Mouse (Mus musculus) hindbrain, embryonic 14.5 days (tissue): Measurements from ENCODE around the gene Mamdc2. TPM values are rescaled to one million over a fixed set of nuclear protein-coding genes. Genes with fewer than 3 reads are reported as not detected.

Experiments
- ATAC-seq: fragments of 200-750 bp; cut with Nextera tagmentation; 2 replicates; pipeline ENCODE4 v1.8.0; 2017; ENCODE audit warnings: moderate number of reproducible peaks, mild to moderate bottlenecking, moderate TSS enrichment, moderate library complexity; ENCODE audit not compliant: low FRiP score
- DNase-seq: peaks from one replicate; pipeline ENCODE4 v3.0.0-alpha.2; 2015; ENCODE audit warnings: low spot score
- H3K27ac ChIP-seq: fragments of 300-500 bp; sonication (generic); 2 replicates; pipeline ENCODE4 v1.5.1; 2014; ENCODE audit warnings: mild to moderate bottlenecking, moderate library complexity
- H3K27me3 ChIP-seq: fragments of 300-500 bp; sonication (generic); 2 replicates; pipeline ENCODE4 v1.6.1; 2014; ENCODE audit warnings: mild to moderate bottlenecking, low read length, mixed read lengths; ENCODE audit not compliant: control insufficient read depth, insufficient read depth
- H3K36me3 ChIP-seq: fragments of 300-500 bp; sonication (generic); replicated peaks from 2 replicates; pipeline ENCODE4 v1.6.1; 2014; ENCODE audit not compliant: control insufficient read depth, insufficient read depth
- H3K4me1 ChIP-seq: fragments of 300-500 bp; sonication (generic); replicated peaks from 2 replicates; pipeline ENCODE4 v1.6.1; 2014; ENCODE audit warnings: antibody characterized with exemption, low read length, mixed read lengths; ENCODE audit not compliant: control insufficient read depth, insufficient read depth
- H3K4me2 ChIP-seq: fragments of 300-500 bp; sonication (generic); replicated peaks from 2 replicates; pipeline ENCODE4 v1.6.1; 2014; ENCODE audit warnings: mild to moderate bottlenecking, moderate library complexity
- H3K4me3 ChIP-seq: fragments of 300-500 bp; sonication (generic); replicated peaks from 2 replicates; pipeline ENCODE4 v1.5.1; 2014; ENCODE audit warnings: mild to moderate bottlenecking, low read length
- H3K9ac ChIP-seq: fragments of 300-500 bp; sonication (generic); 2 replicates; pipeline ENCODE4 v1.6.1; 2014
- H3K9me3 ChIP-seq: fragments of 300-500 bp; sonication (generic); 2 replicates; pipeline ENCODE4 v1.6.1; 2016; ENCODE audit warnings: low read length; ENCODE audit not compliant: control insufficient read depth
- WGBS: fragments of 180-500 bp; shearing (Covaris S2); extraction: QIAGEN DNeasy Blood & Tissue Kit; methylation state at CpG from one replicate; pipeline ENCODE4 v1.1.7; 2014; 5-methylcytosine and 5-hydroxymethylcytosine counted together
- polyA plus RNA-seq: library from polyadenylated mRNA; unstranded; fragments of >200 nt; fragmentation: Nextera tagmentation; extraction: Ambion mirVana; gene quantifications from 2 replicates; pipeline ENCODE4 v1.2.1, GENCODE M21; 2014

Gene Mamdc2
- polyA plus RNA-seq, 1 experiment from 2014 or later: 1.8 TPM

DNA sequence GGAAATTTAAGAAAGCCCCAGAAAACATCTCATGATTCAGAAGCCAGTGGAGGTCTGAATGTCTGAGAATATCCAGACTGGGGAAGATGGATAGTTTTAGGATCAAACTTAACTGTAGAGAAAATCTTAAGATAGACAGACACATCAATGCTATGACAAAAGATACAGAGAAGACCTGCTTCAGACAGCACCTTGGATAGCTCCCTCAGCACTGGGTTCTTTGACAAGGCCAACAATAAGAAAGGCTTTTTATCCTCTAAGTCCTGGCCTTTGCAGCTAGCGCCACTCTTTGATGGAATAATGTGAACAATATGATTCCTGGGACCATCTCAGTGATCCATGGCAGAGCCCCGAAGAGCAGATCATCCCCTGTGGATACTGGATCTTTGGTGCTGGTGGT is 52.3 kb downstream of the Mamdc2 start:
- WGBS: 62% methylated on average over 2 of the region's 2 CpGs
- DNase-seq (no peak), ATAC-seq (no peak)
- Histone ChIP-seq H3K4me2 (no peak overlapping the region), H3K36me3 (no peaks in the 10 kb centered on the region), H3K9ac (no peak overlapping the region), H3K27ac (no peak overlapping the region), H3K4me1 (0 out of 2 replicates have a peak, but pooled peaks cover 2% of the 10 kb centered on the region), H3K4me3 (no peak overlapping the region), H3K27me3 (0 out of 2 replicates have a peak, but pooled peaks cover 6% of the 10 kb centered on the region), H3K9me3 (no peaks in the 10 kb centered on the region)

DNA sequence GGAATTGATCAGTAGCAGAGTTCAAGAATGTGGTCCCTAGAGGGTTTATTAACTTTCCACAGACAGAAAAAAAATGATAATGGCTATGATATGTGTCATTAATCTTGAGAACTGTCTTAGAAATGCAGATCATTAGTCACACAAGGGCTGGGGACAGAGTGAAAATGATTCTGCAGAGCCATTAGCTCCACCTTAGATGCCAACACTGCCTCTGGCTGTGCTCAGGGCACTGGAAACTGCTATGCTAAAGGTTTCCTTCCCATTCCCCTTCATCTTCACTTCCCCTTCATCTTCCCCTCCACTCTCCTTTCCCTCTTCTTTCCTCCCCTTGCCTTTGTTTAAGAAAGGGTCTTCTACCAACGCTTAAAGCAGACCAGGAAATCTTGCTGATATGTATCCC is 53.6 kb downstream of the Mamdc2 start:
- DNase-seq (no peak), ATAC-seq (no peak)
- Histone ChIP-seq H3K4me3 (no peak overlapping the region), H3K9ac (no peak overlapping the region), H3K27ac (peak overlapping the region; percentile 14; the same call in 1 of the 2 replicates), H3K9me3 (no peaks in the 10 kb centered on the region), H3K4me1 (0 out of 2 replicates have a peak, but pooled peaks cover 2% of the 10 kb centered on the region), H3K36me3 (no peaks in the 10 kb centered on the region), H3K27me3 (0 out of 2 replicates have a peak, but pooled peaks cover 3% of the 10 kb centered on the region), H3K4me2 (no peak overlapping the region)
- 70% methylated on average over 1 of the region's 1 CpGs for WGBS

DNA sequence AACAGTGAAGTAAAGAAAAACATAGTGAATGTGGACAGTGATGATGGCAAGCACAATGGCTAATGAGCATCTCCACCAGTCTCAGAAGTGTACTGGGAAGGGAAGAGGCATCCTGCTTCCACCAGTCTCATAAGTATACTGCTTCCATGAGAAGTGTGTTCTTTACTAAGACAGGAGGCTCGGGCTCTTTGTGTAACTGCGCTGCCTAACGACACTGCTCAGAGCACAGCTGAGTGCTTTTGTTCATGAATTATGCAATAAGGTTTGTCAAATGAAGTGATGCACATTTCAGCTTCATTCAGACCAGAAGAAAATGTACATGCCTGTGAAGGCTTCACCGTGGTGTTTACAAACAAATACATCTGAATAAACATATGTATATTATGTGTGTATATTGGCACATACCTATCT is 59.4 kb downstream of the Mamdc2 start:
- ATAC-seq (peak; percentile 81), DNase-seq (peak; percentile 61)
- H3K9ac ChIP-seq: no peak overlapping the region
- H3K9me3 ChIP-seq: no peaks in the 10 kb centered on the region
- WGBS: 17% methylated on average over 4 of the region's 4 CpGs
- peaks cover 7% of the 10 kb centered on the region; the same call in 1 of the 2 replicates for H3K4me1 ChIP-seq
- H3K27ac ChIP-seq: peak overlapping the region; percentile 52; the same call in 1 of the 2 replicates
- no peaks in the 10 kb centered on the region for H3K36me3 ChIP-seq
- H3K4me2 ChIP-seq: no peak overlapping the region
- H3K4me3 ChIP-seq: no peak overlapping the region
- no peaks in the 10 kb centered on the region for H3K27me3 ChIP-seq

DNA sequence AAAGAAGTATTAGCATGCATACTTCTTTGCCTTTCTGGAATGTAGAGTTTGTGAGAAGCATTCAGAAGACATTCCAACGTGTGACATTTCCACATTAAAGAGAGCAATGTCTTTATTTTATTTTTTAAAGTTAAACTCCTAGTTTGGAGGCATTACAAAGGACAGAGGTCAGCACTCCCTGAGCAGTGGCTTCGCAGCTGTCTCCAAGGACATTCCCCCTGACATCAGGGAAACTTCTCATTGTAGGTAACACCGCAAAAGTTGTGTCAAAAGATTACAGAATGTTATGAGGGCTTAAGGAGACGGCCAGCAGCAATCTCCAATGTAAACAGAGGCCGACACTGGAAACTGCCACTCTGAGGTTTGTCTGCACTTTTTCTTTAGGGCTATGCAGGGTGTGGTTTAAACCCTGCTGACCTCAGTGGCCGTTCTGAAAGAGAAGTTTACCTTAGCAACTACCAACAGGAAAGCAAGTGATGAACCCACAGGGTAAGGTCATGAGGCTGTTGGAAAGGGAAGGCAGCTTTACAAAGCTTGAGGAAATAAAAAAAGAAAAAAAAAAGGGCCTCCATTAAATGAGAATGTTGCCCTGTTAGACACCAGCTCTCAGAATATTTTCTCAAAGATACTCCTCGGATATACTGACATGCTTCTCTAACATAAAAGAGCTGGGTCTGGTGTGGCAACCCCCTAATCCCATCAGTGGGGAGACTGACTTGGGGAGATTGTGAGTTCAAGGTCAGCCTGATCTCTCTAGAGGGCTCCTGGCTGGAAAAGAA is 60.0 kb downstream of the Mamdc2 start:
- H3K9me3 ChIP-seq: no peaks in the 10 kb centered on the region
- H3K27me3 ChIP-seq: no peaks in the 10 kb centered on the region
- no peak overlapping the region for H3K4me3 ChIP-seq
- WGBS: 49% methylated on average over 7 of the region's 7 CpGs
- no peak overlapping the region for H3K9ac ChIP-seq
- H3K36me3 ChIP-seq: no peaks in the 10 kb centered on the region
- H3K4me1 ChIP-seq: peaks cover 7% of the 10 kb centered on the region; the same call in 1 of the 2 replicates
- DNase-seq (no peak), ATAC-seq (no peak)
- peak overlapping the region; percentile 52; the same call in 1 of the 2 replicates for H3K27ac ChIP-seq
- no peak overlapping the region for H3K4me2 ChIP-seq

DNA sequence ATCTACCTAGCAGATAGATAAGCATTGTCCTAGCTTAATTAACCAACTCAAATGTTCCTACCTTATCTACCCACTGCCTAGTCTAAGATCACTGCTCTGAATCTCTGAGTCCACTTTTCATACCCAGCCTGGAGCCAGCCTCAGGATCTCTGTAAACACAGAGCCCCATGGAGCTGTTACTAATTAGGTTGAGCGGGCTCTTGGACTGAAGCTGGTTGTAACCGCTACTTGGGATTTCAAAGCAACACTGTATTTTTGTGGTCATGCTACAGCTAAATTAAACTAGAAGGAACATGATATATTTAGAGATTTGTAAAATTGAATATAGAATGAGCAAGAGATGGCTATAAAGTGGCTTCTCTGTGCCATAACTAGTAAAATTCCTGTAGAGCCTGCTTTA is 65.8 kb downstream of the Mamdc2 start:
- Histone ChIP-seq H3K27me3 (no peaks in the 10 kb centered on the region), H3K4me1 (no peaks in the 10 kb centered on the region; the same call in 1 of the 2 replicates), H3K36me3 (no peaks in the 10 kb centered on the region), H3K4me2 (no peak overlapping the region), H3K9ac (no peak overlapping the region), H3K9me3 (no peaks in the 10 kb centered on the region), H3K27ac (no peak overlapping the region), H3K4me3 (no peak overlapping the region)
- ATAC-seq (no peak), DNase-seq (no peak)
- WGBS: 82% methylated on average over 2 of the region's 2 CpGs

DNA sequence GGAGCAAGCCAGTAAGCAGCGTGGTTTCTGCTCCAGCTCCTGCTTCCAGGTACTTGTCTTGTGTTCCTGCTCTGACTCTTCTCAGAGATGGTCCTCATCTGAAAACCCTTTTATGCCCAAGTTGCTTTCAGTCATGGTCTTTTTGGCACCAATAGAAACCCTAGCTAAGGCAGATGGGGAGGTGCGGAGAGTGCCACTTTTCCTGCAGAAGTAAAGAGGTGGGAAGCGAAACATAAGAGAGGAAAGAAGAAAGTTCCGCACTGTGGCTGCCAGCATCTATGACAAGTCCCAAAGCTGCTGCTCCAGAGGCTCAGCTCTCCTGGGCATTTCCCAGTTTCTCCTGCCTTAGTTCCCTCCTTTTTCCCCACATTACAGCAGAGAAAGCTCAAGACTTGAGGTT is 67.3 kb downstream of the Mamdc2 start:
- ATAC-seq (no peak), DNase-seq (no peak)
- no peak overlapping the region for H3K4me2 ChIP-seq
- H3K27ac ChIP-seq: no peak overlapping the region
- no peaks in the 10 kb centered on the region for H3K9me3 ChIP-seq
- WGBS: 91% methylated on average over 4 of the region's 4 CpGs
- no peaks in the 10 kb centered on the region for H3K27me3 ChIP-seq
- H3K4me3 ChIP-seq: no peak overlapping the region
- peaks cover 7% of the 10 kb centered on the region; the same call in 1 of the 2 replicates for H3K4me1 ChIP-seq
- no peaks in the 10 kb centered on the region for H3K36me3 ChIP-seq
- no peak overlapping the region for H3K9ac ChIP-seq

DNA sequence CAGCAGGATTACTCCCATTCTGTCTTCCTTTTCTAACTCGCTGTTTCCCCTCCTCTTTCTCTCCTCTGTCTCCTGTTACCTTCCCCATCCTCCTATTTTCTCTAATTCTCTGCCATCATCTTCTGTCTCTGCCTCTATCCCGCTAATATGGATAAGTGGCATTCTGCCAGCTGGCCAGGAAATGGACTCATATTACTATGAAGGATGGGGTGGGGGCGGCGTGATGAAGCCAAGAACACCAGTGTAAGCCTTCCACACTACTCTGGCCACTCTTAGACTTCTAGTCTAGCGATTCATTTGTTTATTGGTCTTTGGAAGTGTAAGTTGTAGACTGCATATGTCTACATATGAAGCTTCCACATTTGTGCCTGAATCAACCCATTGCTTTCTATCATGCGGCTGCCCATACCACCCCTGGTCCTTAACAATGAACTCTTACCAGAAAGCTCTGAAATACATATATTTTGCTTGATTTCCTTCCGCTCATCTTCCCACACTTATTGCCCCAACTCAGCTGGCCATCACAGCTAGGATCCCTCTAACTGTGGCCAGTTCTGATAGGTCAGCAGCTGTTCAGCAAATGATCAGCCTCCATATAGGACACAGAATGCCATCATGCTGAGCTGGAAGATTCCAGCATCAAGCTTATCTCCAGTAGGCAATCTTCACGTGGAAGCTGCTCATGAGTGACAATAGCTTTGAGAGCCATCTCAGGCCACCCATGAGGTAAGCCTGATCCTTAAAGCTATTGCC is 68.3 kb downstream of the Mamdc2 start:
- DNase-seq (no peak), ATAC-seq (no peak)
- H3K27ac ChIP-seq: no peak overlapping the region
- H3K9ac ChIP-seq: no peak overlapping the region
- H3K4me3 ChIP-seq: no peak overlapping the region
- no peaks in the 10 kb centered on the region for H3K36me3 ChIP-seq
- no peaks in the 10 kb centered on the region for H3K27me3 ChIP-seq
- H3K4me1 ChIP-seq: peaks cover 7% of the 10 kb centered on the region; the same call in 1 of the 2 replicates
- H3K4me2 ChIP-seq: no peak overlapping the region
- 82% methylated on average over 8 of the region's 8 CpGs for WGBS
- H3K9me3 ChIP-seq: no peaks in the 10 kb centered on the region

DNA sequence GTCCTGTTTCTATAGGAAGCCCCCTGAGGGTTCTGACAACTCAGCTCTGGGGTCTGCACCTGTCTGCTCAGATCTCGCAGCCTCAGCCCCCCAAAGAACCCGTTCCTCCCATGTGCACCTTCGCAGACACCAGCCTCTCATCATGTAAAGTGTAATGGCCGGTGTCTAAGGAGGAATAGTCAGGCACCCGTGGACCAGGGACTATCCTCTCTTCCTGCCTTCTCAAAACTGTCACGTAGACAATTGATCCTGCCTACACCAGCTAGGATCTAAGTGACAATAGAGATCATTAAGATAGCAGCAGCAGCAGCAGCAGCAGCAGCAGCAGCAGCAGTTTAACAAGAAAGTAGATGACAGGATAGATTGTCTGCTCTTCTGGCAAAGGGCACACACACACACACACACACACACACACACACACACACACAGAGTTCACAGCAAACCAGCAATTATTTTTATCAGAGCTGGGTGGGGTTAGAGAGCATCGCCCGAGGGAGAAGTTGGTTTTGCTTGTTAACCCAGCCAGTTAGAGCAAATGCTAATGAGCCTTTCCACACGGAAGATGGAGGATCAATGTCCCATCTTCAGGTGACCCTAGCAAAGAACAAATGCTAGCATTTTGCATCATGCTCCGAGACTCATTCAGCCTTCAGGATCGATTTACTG is 71.6 kb downstream of the Mamdc2 start:
- no peak overlapping the region for H3K4me3 ChIP-seq
- no peak for ATAC-seq
- no peak overlapping the region for H3K4me2 ChIP-seq
- no peak for DNase-seq
- no peaks in the 10 kb centered on the region for H3K36me3 ChIP-seq
- H3K9me3 ChIP-seq: no peaks in the 10 kb centered on the region
- no peak overlapping the region for H3K9ac ChIP-seq
- H3K27me3 ChIP-seq: no peaks in the 10 kb centered on the region
- H3K4me1 ChIP-seq: peaks cover 7% of the 10 kb centered on the region; the same call in 1 of the 2 replicates
- WGBS: 52% methylated on average over 11 of the region's 11 CpGs
- no peak overlapping the region for H3K27ac ChIP-seq
